Mouse (Mus musculus): ENCODE data around the gene Zmiz1.

Zmiz1 gene

DNA sequence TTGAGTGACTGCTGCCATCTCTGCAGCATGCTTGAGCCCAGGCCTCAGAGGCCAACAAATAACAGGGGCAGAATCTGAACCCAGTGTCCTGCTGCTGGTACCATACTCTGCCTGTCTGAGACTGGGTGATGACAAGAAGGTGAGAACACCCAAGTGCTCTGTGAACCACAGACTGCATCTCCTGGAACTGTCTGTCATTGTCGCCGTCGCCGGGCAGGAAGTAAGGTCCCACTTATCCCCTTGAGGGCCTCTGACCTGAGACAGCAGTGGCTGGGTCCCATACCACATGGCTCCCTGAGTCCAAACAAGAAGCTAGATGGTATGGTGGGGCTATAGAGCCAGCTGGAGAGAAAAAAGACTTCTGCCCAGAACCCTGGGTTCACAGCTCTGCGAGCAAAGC, 100.9 kb downstream of the Zmiz1 start:
- no peak for DNase-seq (ENCODE audit: low spot score in 2 of 2)

DNA sequence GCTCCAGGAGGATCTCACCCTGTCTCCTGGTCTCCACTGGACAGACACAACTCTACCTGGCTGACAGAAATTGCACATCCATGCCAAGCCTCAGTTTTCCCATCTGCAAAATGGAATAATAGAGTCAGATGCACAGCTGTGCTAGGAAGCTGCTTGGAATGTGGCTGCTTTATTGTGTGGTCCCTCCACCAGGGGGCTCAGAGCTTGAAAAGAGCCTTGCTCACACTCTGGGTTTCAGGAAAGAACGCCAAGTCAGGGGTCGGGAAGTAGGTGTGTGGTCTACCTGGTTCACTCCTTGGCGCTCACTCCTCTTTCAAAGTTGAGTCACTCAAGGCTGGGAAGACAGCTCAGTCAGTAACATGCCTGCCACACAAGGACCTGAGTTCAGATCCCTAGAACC, 101.9 kb downstream of the Zmiz1 start:
- DNase-seq (ENCODE audit: low spot score in 2 of 2) = no peak

DNA sequence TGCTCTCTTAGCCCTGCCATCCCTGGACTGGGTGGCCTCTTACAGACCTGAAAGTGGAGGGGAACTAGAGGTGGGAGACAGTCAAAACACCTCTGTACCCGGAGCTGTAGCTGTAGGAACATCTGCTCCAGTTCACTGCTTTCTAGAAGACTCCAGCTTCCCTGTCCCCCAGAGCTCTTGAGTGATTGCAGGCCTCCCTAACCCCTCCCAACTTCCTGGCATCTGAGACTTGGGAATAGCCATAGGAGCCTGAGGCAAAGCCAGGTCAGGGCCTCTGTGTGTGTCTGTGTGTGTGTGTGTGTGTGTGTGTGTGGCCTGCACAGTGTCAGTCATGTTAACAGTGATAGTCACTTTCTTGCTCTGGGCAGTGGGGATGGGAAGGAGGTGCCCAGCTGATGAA, 102.7 kb downstream of the Zmiz1 start:
- no peak for DNase-seq (ENCODE audit: low spot score in 2 of 2)

DNA sequence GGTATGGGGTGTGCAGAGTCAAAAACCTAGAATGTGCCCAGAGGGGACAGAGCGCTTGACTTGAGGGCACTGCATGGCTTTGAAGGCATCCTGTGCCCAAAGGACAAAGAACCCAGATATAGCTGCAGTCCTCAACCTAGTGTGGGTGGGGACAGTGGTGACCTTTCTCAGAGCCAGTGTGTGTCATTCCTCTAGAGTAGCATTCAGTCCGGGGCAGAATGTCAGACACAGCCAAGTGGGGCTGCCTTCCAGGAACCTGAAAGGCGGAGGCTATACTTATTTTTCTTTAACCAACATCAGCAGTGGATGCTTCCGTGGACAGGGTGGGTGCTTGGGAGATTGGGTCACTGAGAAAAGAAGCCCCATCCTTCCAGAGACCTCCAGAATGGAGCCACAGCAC, 103.5 kb downstream of the Zmiz1 start:
- no peak for DNase-seq (ENCODE audit: low spot score in 2 of 2)

DNA sequence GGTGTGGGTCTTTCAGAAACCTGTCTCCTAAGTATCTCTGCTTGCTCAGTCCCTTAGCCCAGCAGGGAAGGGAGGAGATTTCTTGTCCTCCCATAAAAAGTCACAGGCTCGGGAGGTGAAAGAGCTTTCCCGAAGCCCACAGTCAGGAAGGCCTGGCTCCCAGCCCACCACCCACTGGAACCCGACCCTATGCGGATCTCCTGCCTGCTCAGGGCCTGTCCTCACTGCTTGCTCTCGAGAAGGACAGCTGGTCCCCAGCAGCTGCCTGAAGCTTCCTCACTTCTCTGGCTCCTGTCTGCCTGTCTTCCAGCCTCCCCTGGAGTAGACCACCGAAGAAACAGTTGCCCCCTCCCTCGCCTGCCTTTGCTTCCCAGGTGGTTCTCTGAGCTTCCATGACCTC, 103.9 kb downstream of the Zmiz1 start:
- no peak for DNase-seq (ENCODE audit: low spot score in 2 of 2)

DNA sequence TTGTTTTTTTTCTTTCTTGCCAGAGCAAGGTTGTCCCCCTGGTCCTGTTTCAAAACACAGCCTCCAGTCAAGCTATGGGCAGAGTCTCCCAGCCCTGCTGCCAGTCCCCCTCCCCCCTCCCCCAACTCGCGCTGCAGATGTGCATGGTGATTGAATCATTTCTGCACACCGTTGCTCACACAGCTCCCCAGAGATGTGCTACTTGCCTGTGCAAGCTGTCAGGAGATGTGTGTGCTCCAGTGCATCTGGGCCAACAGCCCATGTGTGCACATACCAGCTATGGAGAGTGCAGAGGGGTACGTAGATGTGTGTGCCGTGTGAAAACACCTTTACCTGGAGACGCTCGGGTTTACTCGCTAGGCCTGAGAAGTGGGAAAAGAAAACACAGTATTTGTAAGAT, 105.6 kb downstream of the Zmiz1 start:
- DNase-seq (ENCODE audit: low spot score in 2 of 2) = no peak

DNA sequence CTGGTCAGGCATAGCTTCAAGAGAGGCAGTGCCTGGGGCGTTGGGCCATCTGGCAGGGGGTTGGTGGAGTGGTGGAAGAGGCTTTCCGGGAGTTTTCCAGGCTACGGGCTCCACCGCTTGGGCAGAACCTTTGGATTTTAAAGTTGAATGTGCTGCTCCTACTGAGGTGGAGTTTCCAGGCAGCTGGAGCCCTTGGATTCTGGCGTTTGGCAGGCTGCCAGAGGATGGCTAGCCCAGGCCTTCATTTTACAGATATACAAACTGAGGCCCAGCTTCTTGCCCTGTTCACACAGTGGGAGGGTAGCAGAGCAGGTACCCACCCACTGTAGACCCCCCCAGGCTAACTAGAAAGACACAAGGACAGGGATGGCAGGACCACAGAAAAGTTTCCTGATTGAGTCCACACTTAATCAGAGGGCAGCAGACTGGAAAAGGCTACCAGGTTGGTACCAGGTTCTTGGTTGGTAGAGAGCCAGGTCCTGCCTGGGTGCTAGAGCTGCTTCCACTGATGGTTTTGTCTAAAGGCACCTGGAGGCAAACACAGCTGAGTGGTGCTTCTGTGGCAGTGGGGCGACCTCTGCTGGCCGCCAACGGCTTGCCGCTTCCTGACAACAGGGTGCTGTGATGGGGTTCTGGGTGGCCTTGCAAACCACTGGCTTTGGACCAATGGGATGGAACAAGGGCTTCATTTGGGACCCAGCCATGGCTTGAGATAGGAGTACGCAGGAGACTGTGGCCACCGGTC, 106.5 kb downstream of the Zmiz1 start:
- peak; percentile 76 to 78 for DNase-seq (ENCODE audit: low spot score in 2 of 2)

DNA sequence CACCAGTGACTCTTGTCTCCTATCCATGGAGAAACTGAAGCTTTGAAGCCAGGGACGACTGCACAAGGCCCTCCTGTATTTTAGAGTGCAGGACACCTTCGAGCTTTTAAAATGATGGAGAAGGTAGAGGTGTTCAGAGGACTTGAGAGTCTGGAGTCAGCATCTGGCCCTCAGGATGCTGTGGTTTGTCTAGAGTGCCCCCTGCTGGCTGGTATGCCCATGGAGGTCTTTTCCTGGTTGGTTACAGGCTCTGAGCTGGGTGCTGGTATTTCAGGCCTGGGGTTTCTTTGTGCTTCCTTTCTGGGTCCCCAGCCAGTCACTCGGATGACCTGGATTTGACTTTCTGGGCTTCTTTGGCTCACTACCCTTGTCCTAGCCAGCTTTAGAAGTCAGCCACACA, 108.3 kb downstream of the Zmiz1 start:
- no peak for DNase-seq (ENCODE audit: low spot score in 2 of 2)

DNA sequence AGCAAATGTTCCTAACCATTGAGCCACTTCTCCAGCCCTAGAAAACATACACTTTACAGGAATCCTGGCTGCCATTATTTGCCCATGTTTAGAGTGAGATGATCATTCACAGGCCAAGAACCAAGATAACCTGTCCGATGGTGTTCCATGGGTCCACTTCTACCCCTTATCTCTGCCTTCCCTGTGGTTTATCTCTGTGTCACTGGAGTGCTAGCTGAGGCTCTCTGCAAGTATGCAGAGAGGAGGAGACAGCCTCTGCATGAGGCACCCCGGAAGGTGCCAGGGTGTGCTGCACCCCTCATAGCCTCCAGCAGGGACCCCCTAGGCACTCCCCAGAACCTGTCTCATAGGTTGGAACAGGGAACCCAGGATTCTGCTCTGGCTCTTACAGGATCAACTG, 108.9 kb downstream of the Zmiz1 start:
- DNase-seq (ENCODE audit: low spot score in 2 of 2) = no peak

DNA sequence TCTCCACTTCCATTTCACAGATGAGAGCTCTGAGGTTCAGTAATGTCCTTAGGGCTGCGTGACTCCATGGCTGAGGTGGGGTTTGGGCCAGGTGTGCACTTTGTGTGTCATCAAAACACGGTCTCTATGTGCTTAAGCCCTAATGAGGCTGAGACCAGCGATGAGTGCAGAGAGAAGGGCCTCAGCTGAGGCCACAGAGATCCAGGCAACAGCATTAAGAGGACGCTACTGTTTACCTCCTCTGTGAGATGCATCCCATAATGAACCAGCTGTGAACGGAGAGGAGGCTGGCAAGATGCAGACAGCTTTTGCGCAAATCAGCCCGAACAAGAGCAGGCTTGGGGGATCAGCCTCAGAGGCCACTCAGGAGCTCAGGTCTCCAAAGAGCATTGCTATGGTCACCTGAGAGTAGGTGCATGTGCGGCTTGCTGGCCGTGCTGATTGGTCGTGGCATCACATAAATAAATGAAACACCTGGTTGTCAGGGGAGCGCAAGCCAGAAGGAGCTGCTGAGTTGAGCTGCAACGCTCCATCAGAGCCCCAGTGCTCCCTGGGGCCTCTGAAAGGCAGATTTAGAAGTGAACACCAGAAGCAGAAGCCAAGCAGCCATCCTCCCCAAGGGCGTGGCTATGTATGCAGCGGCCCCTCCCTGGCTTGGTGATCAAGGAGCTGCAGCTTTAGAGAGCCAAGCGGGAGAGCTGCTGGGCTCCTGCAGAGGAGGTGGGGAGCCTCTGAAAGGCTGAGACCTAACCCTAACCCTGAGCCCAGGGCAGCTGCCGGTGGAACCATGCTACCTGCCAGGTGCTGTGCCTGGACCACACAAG, 115.3 kb downstream of the Zmiz1 start:
- DNase-seq (ENCODE audit: low spot score in 2 of 2) = no peak

DNA sequence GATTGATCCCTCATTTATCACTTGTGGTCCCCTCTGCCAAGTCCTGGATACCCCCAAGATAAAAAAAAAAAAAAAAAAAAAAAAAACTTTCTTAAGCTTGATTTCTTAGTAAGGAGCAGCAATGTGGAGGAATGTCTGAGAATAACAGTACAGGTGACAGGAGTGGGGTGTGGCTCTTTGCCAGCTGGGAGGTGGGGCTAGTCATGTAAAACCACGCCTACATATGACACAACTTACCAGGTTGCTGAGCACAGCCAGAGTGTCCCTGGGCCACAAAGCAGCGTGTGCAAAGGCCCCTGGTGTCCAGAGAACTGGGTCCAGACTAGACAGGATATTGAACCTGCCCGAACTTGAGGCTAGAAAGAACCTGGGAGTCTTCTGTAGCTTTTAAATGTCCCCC, 117.7 kb downstream of the Zmiz1 start:
- DNase-seq (ENCODE audit: low spot score in 2 of 2) = no peak

DNA sequence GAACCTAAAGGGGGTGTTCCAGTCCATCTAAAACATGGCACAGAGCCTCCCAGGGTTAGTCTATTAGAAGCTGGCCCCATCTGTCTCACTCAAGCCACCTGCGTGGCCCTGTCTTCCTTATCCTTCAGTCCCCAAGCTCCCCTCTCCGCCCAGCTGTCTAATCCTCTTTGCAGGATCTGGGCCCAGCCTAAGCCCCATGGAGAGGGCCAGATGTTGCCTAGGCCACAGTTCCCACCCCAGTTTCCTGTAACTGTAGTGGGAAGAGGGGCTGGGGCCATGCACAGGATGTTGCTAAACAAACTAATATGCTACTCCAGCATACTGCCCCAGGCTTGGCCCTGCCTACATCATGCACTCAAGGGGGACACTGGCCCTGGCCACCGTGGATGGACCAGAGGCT, 118.4 kb downstream of the Zmiz1 start:
- DNase-seq (ENCODE audit: low spot score in 2 of 2) = no peak

DNA sequence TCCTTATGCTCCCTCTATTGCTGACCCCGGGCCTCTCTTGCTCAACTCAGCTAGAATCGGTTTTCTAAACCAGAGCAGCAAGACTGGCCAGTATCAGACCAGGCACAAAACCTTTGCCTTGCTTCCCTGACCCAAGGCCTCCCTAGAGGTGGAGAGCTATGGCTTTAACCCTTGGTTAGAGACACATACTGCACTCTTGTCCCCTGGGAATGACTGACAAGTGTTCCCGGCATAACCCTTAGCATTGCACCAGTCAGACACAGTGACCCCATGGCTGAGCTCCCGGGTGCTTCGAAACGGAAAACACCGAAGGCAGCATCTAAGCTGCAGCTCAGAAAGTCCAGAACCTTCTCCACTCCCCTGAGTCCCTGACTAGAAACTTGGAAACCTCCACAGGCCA, 120.6 kb downstream of the Zmiz1 start:
- DNase-seq (ENCODE audit: low spot score in 2 of 2) = no peak

DNA sequence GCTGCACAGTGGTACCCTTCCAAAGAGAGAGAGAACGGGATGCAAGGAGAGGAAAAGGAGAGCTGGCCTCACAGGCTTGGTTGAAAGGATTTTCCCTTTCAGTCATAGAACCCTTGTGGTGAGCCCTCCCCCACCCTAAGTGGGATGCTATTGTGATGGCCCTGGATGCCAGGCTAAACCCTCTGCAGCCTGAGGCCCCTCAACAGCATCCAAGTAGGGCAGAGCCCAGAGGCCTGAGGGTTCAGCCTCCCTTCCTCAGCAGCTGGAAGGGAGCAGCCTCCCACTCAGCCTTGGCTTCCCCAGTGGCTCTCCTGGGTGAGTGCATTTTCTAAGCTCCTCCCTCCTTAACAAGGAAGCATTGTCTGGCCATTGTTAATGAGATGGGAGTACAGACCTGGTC, 121.4 kb downstream of the Zmiz1 start:
- no peak for DNase-seq (ENCODE audit: low spot score in 2 of 2)

DNA sequence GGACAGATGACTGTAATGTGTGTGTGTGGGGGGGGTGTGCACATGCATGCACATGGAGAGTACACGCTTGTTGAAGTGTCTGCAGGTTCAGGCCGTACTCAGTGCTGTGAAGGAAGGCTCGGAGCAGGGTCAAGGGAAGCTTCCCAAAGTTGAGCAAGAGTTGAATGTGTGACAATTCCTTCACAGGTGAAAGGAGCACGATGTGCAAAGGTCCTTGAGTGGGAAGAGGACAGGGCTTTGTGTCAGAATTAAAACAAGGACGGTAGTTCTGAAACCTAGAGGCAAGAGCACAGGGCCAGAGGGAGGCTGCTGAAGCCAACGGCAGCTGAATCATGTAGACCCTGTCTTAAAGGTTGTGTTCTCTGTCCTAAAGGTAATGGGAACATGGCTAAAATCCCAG, 123.6 kb downstream of the Zmiz1 start:
- DNase-seq (ENCODE audit: low spot score in 2 of 2) = no peak

DNA sequence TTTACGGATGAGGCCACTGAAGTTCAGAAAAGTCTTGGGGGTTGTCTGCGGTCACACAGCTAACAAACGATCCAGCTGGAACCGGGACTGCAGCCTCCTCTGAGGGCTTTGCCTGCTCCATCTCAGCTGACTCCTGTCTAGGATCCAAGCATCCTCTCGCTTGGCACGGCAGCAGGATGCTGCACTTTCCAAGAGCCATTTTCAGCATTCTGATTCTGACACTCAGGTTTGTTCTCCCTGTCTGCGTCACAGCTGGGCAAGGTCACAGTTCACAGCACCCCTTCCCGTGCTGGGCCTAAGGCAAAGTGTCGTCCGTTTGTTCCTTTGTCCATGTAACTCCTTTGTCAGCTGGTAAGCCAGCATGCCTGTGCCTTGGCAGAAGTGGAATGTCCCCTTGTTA, 124.9 kb downstream of the Zmiz1 start:
- no peak for DNase-seq (ENCODE audit: low spot score in 2 of 2)

DNA sequence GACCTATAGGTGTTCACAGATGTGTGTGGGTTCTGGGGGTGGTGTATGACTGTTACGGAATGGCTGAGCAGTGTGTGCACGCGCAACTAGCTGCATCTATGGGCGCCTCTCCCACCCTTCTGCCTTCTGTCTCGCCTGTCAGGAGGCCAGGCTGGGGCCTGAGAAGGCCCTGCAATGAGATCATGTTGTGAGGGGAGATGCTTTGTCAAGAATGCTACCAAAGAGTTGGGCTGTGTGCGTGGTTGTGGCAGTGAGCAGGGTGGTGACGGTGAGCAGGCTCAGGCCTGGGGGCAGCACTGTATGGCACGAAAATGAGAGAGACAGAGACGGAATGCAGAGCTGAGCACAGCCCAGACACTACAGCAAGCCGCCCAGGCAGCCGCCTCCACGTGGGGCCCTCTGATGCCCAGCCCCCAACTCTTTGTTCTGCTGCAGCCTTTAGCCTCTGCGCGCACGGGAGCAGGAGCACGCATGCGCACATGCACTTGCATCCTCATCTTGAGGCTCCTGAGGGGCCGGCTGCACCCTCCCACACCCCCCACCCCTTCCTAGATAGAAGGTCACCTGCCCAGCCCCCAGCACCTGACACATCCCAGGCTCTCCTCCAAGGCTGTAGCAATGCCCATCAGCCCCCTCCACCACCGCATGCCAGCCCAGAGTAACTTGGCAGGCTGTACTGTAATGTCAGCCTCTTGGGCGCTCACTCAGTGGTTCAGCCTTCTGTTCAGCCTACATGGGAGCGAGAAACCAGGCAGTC, 126.7 kb downstream of the Zmiz1 start:
- peak; percentile 67 to 70 for DNase-seq (ENCODE audit: low spot score in 2 of 2)

DNA sequence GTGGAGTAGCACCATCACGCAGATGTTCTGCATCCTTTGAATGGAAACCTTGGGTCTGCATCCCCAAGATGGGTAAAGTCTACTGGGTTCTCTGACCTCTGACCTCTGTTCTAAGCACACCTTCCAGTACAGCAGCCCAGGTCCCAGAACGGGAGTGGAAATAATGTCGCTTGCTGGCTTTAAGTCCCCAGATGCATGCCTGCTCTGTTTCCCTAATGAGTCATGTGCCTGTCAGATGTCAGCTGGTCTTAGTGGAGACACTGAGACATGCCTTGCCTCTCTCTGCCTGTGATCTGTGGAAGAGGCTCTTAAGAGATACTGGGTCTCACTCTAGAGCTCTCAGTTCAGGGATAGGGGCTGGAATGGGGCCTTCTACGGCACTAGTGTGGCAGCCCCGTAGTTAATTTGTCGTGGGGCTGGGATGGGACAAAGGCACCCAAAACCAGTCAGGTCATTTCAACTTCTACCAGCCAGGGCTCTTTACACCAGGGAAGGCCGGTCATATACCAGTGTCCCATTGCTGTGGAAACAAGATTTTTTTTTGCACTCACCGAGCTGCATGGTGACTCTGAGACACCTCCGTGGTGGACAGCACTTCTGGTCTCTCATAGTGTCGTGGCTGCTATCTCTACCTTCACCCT, 128.0 kb downstream of the Zmiz1 start:
- DNase-seq (ENCODE audit: low spot score in 2 of 2) = no peak

DNA sequence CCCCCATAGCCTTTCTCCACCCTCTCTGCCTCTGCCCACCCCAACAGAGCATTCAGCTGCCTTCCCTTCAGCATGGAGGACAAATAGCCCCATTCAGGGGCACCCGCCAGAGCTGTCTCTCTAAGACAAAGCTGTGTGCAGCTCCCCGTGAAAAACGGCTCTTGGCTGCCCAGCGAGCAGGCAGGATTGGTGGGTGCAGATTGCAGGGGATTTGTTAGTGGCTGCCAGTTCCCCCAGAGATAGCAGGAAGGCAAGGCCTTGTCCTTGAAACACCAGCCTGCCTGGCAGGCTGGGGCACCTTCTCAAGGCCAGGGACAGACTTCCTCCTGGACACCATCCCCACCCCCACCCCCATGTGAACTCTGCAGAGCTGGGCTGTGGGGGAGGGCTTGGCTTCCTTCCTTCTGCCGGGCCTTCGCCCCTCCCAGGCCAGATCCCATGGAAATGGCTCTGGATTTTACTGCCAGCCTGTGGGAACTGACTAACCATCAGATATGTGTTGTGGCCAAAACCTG, 128.6 kb downstream of the Zmiz1 start:
- DNase-seq (ENCODE audit: low spot score in 2 of 2) = no peak

DNA sequence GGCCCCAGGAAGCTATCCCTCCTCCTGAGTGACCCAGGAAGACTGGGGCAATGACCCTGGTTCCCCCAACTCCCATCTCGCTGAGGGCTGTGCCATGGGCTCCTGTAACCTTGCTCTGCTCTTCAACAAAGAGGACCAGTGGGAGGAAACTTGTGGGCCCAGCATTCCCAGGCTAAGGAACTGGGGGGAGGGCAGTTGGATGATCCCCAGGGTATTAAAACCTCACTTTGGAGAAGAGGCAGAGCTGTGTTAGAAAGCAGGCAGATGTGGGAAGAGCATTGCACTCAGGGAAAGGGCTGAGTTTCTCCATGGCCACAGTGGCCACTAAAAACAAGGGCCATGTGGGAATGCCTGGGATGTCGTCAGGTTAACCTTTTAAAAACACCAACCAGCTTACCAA, 129.2 kb downstream of the Zmiz1 start:
- no peak for DNase-seq (ENCODE audit: low spot score in 2 of 2)

DNA sequence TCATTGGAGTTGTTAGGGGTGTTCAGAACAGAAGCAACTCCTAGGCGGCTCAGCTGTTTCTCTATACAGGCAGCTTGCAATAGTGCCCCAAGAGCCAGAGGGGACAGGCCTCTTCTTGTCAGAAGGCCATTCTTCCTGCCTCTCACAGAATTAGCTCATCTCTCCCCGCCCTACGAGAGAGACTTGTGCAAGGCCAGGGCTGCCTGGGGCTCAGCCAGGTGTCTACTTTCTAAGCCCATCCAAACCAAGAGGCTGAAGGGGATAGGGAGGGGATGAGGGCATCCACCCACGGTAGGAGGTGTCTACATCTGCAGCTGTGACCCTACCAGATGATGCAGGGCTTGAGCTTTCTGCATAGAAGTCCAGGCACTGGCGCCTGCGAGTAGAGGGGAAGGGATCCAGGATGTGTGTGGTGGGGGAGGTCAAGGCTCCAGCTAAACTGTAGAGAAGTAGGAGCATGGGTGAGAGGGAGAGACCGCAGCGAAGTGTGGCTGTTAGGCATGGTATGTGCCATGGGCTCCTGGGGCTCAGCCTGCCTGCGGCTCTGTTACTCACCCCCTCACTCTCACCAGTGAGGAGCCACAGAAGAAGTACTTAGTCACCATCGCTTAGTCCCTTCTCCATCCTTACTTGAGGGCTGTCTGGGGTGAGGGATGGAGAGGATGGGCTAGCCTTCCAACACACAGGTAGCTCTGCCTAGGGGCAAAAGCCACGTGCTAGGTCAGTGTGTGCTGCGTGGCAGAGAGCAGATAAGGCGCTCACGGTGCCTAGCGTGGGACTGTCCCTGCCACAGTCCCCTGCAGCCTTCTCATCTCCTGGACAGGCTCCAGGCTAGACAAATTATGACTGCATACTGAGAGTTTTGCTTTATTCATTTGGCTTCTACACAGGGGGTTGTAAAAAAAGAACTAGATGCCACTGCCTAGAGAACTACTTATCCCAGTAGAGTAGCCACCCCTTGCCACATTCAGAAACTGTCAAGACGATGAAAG, 130.3 kb downstream of the Zmiz1 start:
- DNase-seq (ENCODE audit: low spot score in 2 of 2) = no peak
